Mouse (Mus musculus) midbrain, embryonic 14.5 days (tissue): Measurements from ENCODE around the gene Pofut2. TPM values are rescaled to one million over a fixed set of nuclear protein-coding genes. Genes with fewer than 3 reads are reported as not detected.

Source experiments
- ATAC-seq: fragments of 200-750 bp; cut with Nextera tagmentation; 2 replicates; pipeline ENCODE4 v1.8.0; 2017; ENCODE audit warnings: moderate number of reproducible peaks, moderate library complexity; ENCODE audit not compliant: low FRiP score, low TSS enrichment
- DNase-seq: peaks from one replicate; pipeline ENCODE4 v3.0.0-alpha.2; 2015
- H3K27ac ChIP-seq: fragments of 300-500 bp; sonication (generic); replicated peaks from 2 replicates; pipeline ENCODE4 v1.5.1; 2014; ENCODE audit warnings: mild to moderate bottlenecking, low read depth, low read length, moderate library complexity
- H3K27me3 ChIP-seq: fragments of 300-500 bp; sonication (generic); 2 replicates; pipeline ENCODE4 v1.6.1; 2014; ENCODE audit warnings: low read length, control low read depth, mixed read lengths; ENCODE audit not compliant: control insufficient read depth, insufficient read depth
- H3K36me3 ChIP-seq: fragments of 300-500 bp; sonication (generic); 2 replicates; pipeline ENCODE4 v1.6.1; 2014; ENCODE audit warnings: low read length, control low read depth; ENCODE audit not compliant: control insufficient read depth, insufficient read depth
- H3K4me1 ChIP-seq: fragments of 300-500 bp; sonication (generic); 2 replicates; pipeline ENCODE4 v1.6.1; 2014; ENCODE audit warnings: mild to moderate bottlenecking, antibody characterized with exemption, low read length, control low read depth; ENCODE audit not compliant: control insufficient read depth, insufficient read depth
- H3K4me2 ChIP-seq: fragments of 300-500 bp; sonication (generic); 2 replicates; pipeline ENCODE4 v1.6.1; 2014; ENCODE audit warnings: mild to moderate bottlenecking, low read length, moderate library complexity
- H3K4me3 ChIP-seq: fragments of 300-500 bp; sonication (generic); replicated peaks from 2 replicates; pipeline ENCODE4 v1.5.1; 2014; ENCODE audit warnings: low read depth, low read length
- H3K9ac ChIP-seq: fragments of 300-500 bp; sonication (generic); replicated peaks from 2 replicates; pipeline ENCODE4 v1.6.1; 2014; ENCODE audit warnings: mild to moderate bottlenecking, low read length, moderate library complexity
- H3K9me3 ChIP-seq: fragments of 300-500 bp; sonication (generic); 2 replicates; pipeline ENCODE4 v1.6.1; 2016; ENCODE audit warnings: low read length, control low read depth, mixed read lengths; ENCODE audit not compliant: control insufficient read depth
- WGBS: fragments of 180-500 bp; shearing (Covaris S2); extraction: QIAGEN DNeasy Blood & Tissue Kit; methylation state at CpG from one replicate; pipeline ENCODE4 v1.1.7; 2014; 5-methylcytosine and 5-hydroxymethylcytosine counted together
- polyA plus RNA-seq: library from polyadenylated mRNA; unstranded; fragments of >200 nt; fragmentation: Nextera tagmentation; extraction: Ambion mirVana; gene quantifications from 2 replicates; pipeline ENCODE4 v1.2.1, GENCODE M21; 2014

Gene Pofut2
- polyA plus RNA-seq, 1 experiment from 2014 or later, result 52.0 TPM

DNA sequence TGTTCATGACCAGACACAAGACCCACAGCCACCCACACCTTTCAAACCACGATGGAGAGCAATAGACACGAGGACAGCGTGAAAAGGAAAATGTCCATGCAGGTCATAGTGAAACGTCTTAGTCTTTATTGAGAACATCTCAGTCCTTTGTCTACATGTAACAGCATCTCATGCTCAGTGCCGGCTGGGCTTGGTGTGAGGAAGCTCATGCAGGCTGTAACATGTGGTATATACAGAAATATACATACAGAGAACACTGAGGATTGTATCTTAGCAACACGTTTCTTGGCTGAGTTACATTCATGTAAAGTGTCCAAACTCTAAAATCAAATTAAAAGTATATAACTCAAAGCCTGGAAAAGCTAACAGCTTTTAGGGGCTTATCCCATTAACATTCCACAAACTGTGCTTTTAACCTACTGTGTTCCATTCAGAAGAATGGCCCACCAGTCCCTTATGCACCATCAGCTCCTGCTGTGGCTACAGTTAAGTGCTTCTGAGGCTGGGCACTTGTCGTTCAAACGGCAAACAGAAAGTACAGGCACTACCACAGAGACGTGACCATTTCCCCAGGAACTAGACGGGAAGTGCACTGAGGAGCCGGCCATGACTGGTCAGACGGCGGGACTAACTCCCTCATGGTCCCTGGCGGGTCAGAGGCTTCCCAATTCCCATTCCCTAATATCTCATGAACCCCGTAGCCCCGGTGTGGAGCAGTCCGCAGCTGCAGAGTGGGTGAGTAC is 31.8 kb downstream of the Pofut2 start:
- no peaks in the 10 kb centered on the region for H3K9me3 ChIP-seq
- H3K9ac ChIP-seq, result no peak overlapping the region
- H3K27me3 ChIP-seq, result no peaks in the 10 kb centered on the region
- DNase-seq (no peak), ATAC-seq (no peak)
- no peak overlapping the region for H3K4me2 ChIP-seq
- H3K27ac ChIP-seq, result no peak overlapping the region
- H3K4me3 ChIP-seq, result no peak overlapping the region
- WGBS, result 81% methylated on average over 17 of the region's 17 CpGs
- H3K36me3 ChIP-seq, result peaks cover 19% of the 10 kb centered on the region; the same call in 1 of the 2 replicates
- no peaks in the 10 kb centered on the region for H3K4me1 ChIP-seq

DNA sequence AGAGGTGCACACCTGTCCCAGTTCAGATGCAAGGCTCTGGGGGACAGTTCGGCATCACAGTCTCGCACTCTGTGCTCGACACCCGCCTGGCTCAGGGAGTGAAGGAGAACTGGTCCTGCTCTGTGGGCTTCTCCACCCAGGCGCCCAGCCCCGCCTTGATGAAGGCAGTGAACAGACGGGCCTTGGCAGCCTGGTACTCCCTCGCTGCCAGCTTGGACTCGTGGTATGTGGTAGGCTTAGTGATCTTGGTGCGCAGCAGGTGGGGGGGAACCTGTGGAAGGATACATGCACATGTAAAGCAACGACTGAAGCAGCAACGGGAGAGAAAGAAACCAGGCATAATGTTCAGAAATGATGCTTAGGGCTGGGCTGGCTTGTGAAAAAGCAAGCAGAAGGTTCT is 35.7 kb downstream of the Pofut2 start:
- ATAC-seq (no peak), DNase-seq (no peak)
- Histone ChIP-seq H3K9me3 (no peaks in the 10 kb centered on the region), H3K27me3 (no peaks in the 10 kb centered on the region), H3K4me2 (no peak overlapping the region), H3K9ac (no peak overlapping the region), H3K27ac (no peak overlapping the region), H3K36me3 (peaks cover 19% of the 10 kb centered on the region), H3K4me3 (no peak overlapping the region), H3K4me1 (no peaks in the 10 kb centered on the region)
- 90% methylated on average over 12 of the region's 12 CpGs for WGBS

DNA sequence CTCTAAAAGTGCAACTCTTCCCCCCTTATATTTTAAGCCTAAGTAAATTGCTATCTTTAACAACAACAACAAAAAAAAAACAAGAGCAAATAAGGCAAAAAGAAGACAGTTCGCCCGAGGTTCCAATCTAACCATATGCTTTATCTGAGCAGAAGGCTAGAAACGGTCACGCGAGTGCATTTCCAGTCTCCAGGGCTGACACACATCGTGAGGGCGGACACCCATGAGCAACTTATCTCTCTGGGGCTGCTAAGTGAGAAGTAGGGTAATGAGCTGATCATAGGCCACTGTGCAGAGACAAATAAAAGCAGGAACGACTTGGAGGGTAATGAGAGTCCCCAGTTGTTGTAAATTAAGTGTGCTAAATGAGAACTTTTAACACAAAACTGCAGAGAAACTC is 39.6 kb downstream of the Pofut2 start:
- H3K9me3 ChIP-seq, result no peaks in the 10 kb centered on the region
- WGBS, result 89% methylated on average over 8 of the region's 8 CpGs
- ATAC-seq (no peak), DNase-seq (no peak)
- no peaks in the 10 kb centered on the region for H3K4me1 ChIP-seq
- peaks cover 24% of the 10 kb centered on the region for H3K36me3 ChIP-seq
- H3K9ac ChIP-seq, result no peak overlapping the region
- no peak overlapping the region for H3K27ac ChIP-seq
- H3K4me3 ChIP-seq, result no peak overlapping the region
- no peaks in the 10 kb centered on the region for H3K27me3 ChIP-seq
- H3K4me2 ChIP-seq, result no peak overlapping the region

DNA sequence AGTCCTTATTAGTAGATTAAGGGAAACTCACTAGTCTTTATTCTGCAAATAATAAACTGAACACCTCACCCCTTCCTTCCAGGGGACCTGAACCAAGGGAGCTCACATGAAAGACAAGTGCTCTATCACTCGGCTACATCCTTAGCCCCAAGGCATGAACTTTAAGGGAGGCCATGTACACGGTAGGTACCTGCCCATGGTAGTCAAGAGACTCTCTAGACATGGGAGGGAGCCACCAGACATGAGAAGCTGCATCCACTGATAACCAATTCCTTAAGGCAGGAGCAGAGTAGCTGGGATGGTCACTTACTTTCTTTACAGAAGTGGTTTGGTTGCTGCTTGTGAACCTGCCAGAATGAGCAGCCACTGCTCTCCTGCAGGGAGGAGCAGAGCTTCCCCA is 40.2 kb downstream of the Pofut2 start:
- Histone ChIP-seq H3K4me2 (no peak overlapping the region), H3K27me3 (no peaks in the 10 kb centered on the region), H3K9ac (no peak overlapping the region), H3K36me3 (peaks cover 21% of the 10 kb centered on the region), H3K4me1 (no peaks in the 10 kb centered on the region), H3K4me3 (no peak overlapping the region), H3K27ac (no peak overlapping the region), H3K9me3 (no peaks in the 10 kb centered on the region)
- DNase-seq (no peak), ATAC-seq (no peak)
- WGBS, result 87% methylated on average over 2 of the region's 2 CpGs

DNA sequence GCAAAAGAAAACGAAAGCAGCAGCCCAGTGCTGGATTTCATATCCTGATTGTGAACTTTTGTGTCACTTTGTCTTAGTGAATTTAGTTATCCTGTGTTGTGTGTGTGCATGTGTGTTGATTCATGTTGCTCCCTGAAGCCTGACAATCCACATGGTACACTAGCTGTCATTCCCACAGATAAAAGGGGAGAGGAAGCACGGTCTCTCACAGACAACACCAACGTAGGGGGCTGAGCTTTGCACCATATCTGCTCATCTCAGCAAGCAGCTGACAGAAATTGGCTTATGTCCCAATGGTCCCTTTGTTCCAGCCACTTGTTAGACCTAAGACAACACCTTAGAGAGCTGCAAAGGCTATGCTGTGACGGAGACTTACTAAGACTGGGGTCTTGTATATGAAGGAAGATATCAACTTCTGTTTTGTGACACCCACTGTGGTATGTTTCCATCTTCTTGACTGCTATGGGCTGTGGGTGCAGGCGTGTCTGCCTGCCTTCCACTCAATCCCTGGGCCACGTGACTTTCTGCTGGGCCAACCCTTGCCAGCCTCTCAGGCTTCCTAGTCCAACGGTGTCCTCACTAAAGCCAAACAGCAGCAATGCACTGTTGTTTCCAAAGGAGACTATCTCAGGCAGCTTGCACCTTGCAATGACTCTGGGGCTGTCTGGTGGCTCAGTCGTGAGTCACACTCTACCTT is 41.4 kb downstream of the Pofut2 start:
- ATAC-seq, result no peak
- Histone ChIP-seq H3K4me1 (no peaks in the 10 kb centered on the region), H3K27ac (no peak overlapping the region), H3K4me2 (no peak overlapping the region), H3K4me3 (no peak overlapping the region), H3K9ac (no peak overlapping the region), H3K36me3 (peaks cover 13% of the 10 kb centered on the region), H3K9me3 (no peaks in the 10 kb centered on the region), H3K27me3 (no peaks in the 10 kb centered on the region)
- no peak for DNase-seq
- WGBS, result 85% methylated on average over 8 of the region's 8 CpGs

DNA sequence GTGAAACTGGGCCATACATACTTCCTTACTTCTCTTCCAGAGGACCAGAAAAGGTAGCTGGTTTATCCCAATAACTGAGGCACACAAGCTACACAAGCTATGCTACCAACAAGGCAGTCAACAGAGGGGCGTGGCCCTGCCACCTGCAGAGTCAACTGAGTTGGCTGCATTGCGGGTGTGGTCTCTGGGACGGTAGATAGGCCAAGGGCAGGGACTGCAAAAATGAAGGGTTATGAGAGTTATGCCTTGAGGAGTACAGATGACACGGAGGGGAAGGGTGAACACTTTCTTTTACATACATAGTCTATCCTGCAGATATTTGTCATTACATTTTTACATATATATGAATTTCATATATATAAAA is 41.9 kb downstream of the Pofut2 start:
- Histone ChIP-seq H3K36me3 (peaks cover 11% of the 10 kb centered on the region), H3K4me3 (no peak overlapping the region), H3K9me3 (no peaks in the 10 kb centered on the region), H3K9ac (no peak overlapping the region), H3K27ac (no peak overlapping the region), H3K4me1 (no peaks in the 10 kb centered on the region), H3K27me3 (no peaks in the 10 kb centered on the region), H3K4me2 (no peak overlapping the region)
- DNase-seq, result no peak
- no peak for ATAC-seq
- WGBS, result 94% methylated on average over 4 of the region's 4 CpGs

DNA sequence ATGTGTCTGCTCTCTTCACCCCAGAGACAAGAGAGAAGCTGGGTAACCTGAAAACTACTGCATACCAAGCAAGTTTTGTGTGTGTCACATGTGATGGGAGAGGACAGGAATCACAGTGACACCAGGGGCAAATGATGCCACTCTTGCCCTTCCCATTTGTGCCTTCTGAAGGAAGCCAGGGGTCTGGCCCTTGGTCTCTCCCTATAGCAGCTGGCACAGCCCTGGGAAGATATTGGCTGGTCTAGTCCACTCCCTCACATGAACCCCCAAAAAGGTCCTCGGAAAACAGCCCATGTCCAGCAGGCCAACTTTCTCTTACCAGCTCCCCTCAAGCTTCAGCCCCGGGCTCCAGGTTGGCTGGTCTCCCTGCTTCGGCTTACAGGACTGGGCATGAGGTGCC is 45.3 kb downstream of the Pofut2 start:
- ATAC-seq (no peak), DNase-seq (no peak)
- Histone ChIP-seq H3K4me1 (no peaks in the 10 kb centered on the region), H3K27ac (no peak overlapping the region), H3K4me2 (no peak overlapping the region), H3K9ac (no peak overlapping the region), H3K27me3 (no peaks in the 10 kb centered on the region), H3K9me3 (no peaks in the 10 kb centered on the region), H3K36me3 (peaks cover 11% of the 10 kb centered on the region), H3K4me3 (no peak overlapping the region)
- 63% methylated on average over 3 of the region's 3 CpGs for WGBS

DNA sequence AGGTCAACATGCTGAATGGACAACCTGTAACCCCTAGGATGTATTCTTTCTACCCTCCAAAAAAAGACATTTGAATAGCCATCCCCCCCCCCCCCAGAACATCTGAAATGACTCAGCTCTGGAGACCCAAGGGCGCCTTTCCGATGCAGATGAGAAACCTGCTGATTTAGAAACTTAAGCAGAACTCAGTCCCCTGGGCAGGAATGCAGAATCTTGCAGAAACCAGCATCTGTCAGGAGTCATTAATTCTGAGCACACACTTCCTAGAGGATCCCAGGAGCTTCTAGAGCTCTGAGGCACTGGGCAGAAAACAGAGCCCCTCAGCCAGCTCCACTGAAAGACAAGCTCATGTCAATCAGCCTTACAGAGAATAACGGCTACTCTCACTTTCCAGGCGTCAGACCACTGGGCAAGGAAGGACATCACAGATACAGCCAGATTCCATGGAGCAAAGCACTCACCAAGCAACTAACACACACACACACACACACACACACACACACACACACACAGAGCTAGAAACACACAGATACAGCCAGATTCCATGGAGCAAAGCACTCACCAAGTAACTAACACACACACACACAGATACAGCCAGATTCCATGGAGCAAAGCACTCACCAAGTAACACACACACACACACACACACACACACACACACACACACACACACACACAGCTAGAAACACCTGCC is 46.0 kb downstream of the Pofut2 start:
- Histone ChIP-seq H3K4me1 (no peaks in the 10 kb centered on the region), H3K9me3 (no peaks in the 10 kb centered on the region), H3K4me2 (no peak overlapping the region), H3K27me3 (no peaks in the 10 kb centered on the region), H3K27ac (peak overlapping the region; percentile 58), H3K4me3 (no peak overlapping the region), H3K36me3 (peaks cover 9% of the 10 kb centered on the region), H3K9ac (no peak overlapping the region)
- ATAC-seq, result no peak; the same call in 1 of the 2 replicates
- WGBS, result 6% methylated on average over 4 of the region's 4 CpGs
- peak; percentile 72 for DNase-seq
